Mouse (Mus musculus) megakaryocyte-erythroid progenitor cell, adult 5-6 weeks (primary cell): Measurements from ENCODE around the gene Fam229b. TPM values are rescaled to one million over a fixed set of nuclear protein-coding genes. Genes with fewer than 3 reads are reported as not detected.

Source experiments
- ATAC-seq: replicated peaks from 2 replicates; pipeline ENCODE4 v1.8.0; 2016; ENCODE audit warnings: mild to moderate bottlenecking, inconsistent platforms; ENCODE audit not compliant: severe bottlenecking, poor library complexity, low FRiP score, low TSS enrichment
- total RNA-seq, 2 experiments: library from RNA; stranded (forward) in 1 of 2; stranded (reverse) in 1 of 2; fragments of 200-1000, 215-1000 nt in 1 of 2; fragments of >200 nt in 1 of 2; fragmentation: Nextera tagmentation in 1 of 2; gene quantifications; 2 replicates each; pipeline ENCODE4 v1.2.3; 2014 to 2017

Gene Fam229b
- total RNA-seq (2014; fragmentation: Nextera tagmentation) (2.6 TPM in 1 of 2 replicates, not detected in the other), total RNA-seq (2017) (not detected in 2 replicates)

- ATAC-seq: peak; percentile 94
These were observed at the start of gene Fam229b, which contains the start of gene Tube1 for GRCm38 (mm10) chr10:39133462-39134310. TSS of gene Fam229b (minus strand) at chr10:39133914. TSS of gene Tube1 (plus strand) at chr10:39133976.

GRCm38 (mm10) chr10:39176981-39177380 lies 43.3 kb upstream of the Fam229b start:
- ATAC-seq: no peak

GRCm38 (mm10) chr10:39173077-39173476 lies 39.4 kb upstream of the Fam229b start:
- no peak for ATAC-seq

GRCm38 (mm10) chr10:39172540-39172931 lies 38.8 kb upstream of the Fam229b start:
- ATAC-seq: no peak

GRCm38 (mm10) chr10:39171603-39172539 lies 38.2 kb upstream of the Fam229b start:
- peak; percentile 84 for ATAC-seq

GRCm38 (mm10) chr10:39171134-39171533 lies 37.4 kb upstream of the Fam229b start:
- ATAC-seq: peak; percentile 93

GRCm38 (mm10) chr10:39170706-39171105 lies 37.0 kb upstream of the Fam229b start:
- ATAC-seq: no peak

- ATAC-seq: peak; percentile 60
These were observed 36.5 kb upstream of the Fam229b start for GRCm38 (mm10) chr10:39170181-39170580.

- ATAC-seq: no peak
These were observed 35.9 kb upstream of the Fam229b start for GRCm38 (mm10) chr10:39169642-39170041.

- ATAC-seq: no peak
These were observed 33.9 kb upstream of the Fam229b start for GRCm38 (mm10) chr10:39167611-39168010.

- no peak for ATAC-seq
These were observed 32.0 kb upstream of the Fam229b start for GRCm38 (mm10) chr10:39165632-39166115.

GRCm38 (mm10) chr10:39163694-39164093 lies 30.0 kb upstream of the Fam229b start, which contains the start of gene Ccn6:
TSS of gene Ccn6 (minus strand) at chr10:39163794.
- no peak for ATAC-seq

GRCm38 (mm10) chr10:39162666-39163484 lies 29.2 kb upstream of the Fam229b start:
- ATAC-seq: no peak

GRCm38 (mm10) chr10:39161406-39161805 lies 27.7 kb upstream of the Fam229b start:
- no peak for ATAC-seq

- peak; percentile 43; the same call in 1 of the 2 replicates for ATAC-seq
These were observed 24.6 kb upstream of the Fam229b start for GRCm38 (mm10) chr10:39158306-39158705.

GRCm38 (mm10) chr10:39157321-39157720 lies 23.6 kb upstream of the Fam229b start:
- no peak for ATAC-seq

- ATAC-seq: no peak
These were observed 23.0 kb upstream of the Fam229b start for GRCm38 (mm10) chr10:39156719-39157118.

- ATAC-seq: no peak
These were observed 8.5 kb upstream of the Fam229b start for GRCm38 (mm10) chr10:39142216-39142615.

GRCm38 (mm10) chr10:39141401-39141800 lies 7.7 kb upstream of the Fam229b start:
- ATAC-seq: no peak
